Mouse (Mus musculus) ES-E14 (cell line): ENCODE data around the gene Fam172a. TPM values are rescaled to one million over a fixed set of nuclear protein-coding genes. Genes with fewer than 3 reads are reported as not detected.
A peak's percentile ranks its signal among the peaks of the same experiment; 100 is the strongest.

Source experiments
- DNase-seq: peaks from one replicate; pipeline ENCODE4 v3.0.0-alpha.2; 2013; ENCODE audit warnings: low read depth, low spot score
- H3K27ac ChIP-seq: 2 replicates; pipeline ENCODE4 v1.5.1; 2012; ENCODE audit warnings: low read depth, mild to moderate bottlenecking, low read length, moderate library complexity, mixed read lengths; ENCODE audit not compliant: poor library complexity, insufficient read depth, severe bottlenecking
- H3K36me3 ChIP-seq: 2 replicates; pipeline ENCODE4 v1.6.1; 2012; ENCODE audit warnings: mild to moderate bottlenecking, low read length, moderate library complexity, mixed read lengths; ENCODE audit not compliant: control insufficient read depth, poor library complexity, insufficient read depth, severe bottlenecking
- H3K4me1 ChIP-seq, 2 experiments: fragments of 150-350 bp in 1 of 2; sonication (generic) in 1 of 2; 2 replicates each; pipeline ENCODE4 v1.6.1; 2012; ENCODE audit warnings: low read length in 2 of 2, mild to moderate bottlenecking in 1 of 2, mixed read lengths in 1 of 2; ENCODE audit not compliant: control insufficient read depth in 2 of 2, insufficient read depth in 2 of 2, poor library complexity in 1 of 2
- H3K4me3 ChIP-seq, 2 experiments: fragments of 150-350 bp in 1 of 2; sonication (generic) in 1 of 2; 2 replicates each; pipeline ENCODE4 v1.5.1; 2012; ENCODE audit warnings: low read length in 2 of 2, low read depth in 1 of 2, mild to moderate bottlenecking in 1 of 2, mixed read lengths in 1 of 2; ENCODE audit not compliant: insufficient read depth in 1 of 2, poor library complexity in 1 of 2, severe bottlenecking in 1 of 2
- H3K9ac ChIP-seq: 2 replicates; pipeline ENCODE4 v1.6.1; 2012; ENCODE audit warnings: low read depth, mild to moderate bottlenecking, low read length, mixed read lengths; ENCODE audit not compliant: poor library complexity, insufficient read depth, severe bottlenecking
- H3K9me3 ChIP-seq: fragments of 150-350 bp; sonication (generic); 2 replicates; pipeline ENCODE4 v1.6.1; 2012; ENCODE audit warnings: low read depth, mild to moderate bottlenecking, low read length; ENCODE audit not compliant: control insufficient read depth, insufficient read depth
- CHD2 ChIP-seq: IDR thresholded peaks from 2 replicates; pipeline ENCODE4 v1.6.1; 2014; ENCODE audit warnings: mild to moderate bottlenecking, low read depth, low read length, inconsistent platforms
- HCFC1 ChIP-seq: IDR thresholded peaks from 2 replicates; pipeline ENCODE4 v1.6.1; 2012; ENCODE audit warnings: low read length, inconsistent platforms, borderline replicate concordance; ENCODE audit not compliant: insufficient read depth
- MAFK ChIP-seq: IDR thresholded peaks from 2 replicates; pipeline ENCODE4 v1.6.1; 2014; ENCODE audit warnings: mild to moderate bottlenecking, low read depth, low read length, inconsistent platforms; ENCODE audit not compliant: insufficient read depth
- ZC3H11A ChIP-seq: IDR thresholded peaks from 2 replicates; pipeline ENCODE4 v1.6.1; 2012; ENCODE audit warnings: low read depth, mild to moderate bottlenecking, inconsistent platforms, low read length, borderline replicate concordance
- ZNF384 ChIP-seq: IDR thresholded peaks from 2 replicates; pipeline ENCODE4 v1.6.1; 2012; ENCODE audit warnings: low read depth, low read length, inconsistent platforms
- in situ Hi-C, 2 experiments: fragments of 600-800 bp; cut with MboI; formaldehyde crosslinking; loops; one replicate each; pipeline ENCODE4 v1.15.1; 2025; ENCODE audit warnings: low sequenced_read_pairs in 2 of 2, inconsistent platforms in 1 of 2; ENCODE audit not compliant: unreplicated experiment in 2 of 2
- total RNA-seq: library from RNA; depleted of rRNA; stranded (reverse); fragments of 300-350 nt; gene quantifications from 2 replicates; pipeline ENCODE4 v1.2.3, GENCODE M21; 2012

Gene Fam172a
- total RNA-seq, 1 experiment: 8.7 TPM

DNA sequence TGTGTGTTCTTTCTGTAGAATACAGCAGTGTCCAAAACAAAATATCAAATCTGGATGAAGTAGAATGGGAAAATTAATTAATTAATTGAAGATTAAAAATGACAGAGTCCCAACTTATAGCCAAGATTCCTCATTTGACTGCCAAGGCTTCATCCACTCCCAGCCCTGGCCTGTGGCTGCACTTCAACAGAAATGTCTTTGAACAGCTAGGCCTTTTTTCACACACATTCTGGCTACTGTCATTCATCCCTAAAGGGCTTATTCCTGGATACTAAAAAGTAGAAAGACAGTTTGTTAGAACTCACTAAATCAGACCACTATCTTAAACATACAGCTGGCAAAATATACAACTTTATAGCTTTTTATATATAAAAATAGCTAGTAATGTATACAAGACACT, 388.9 kb downstream of the Fam172a start:
- no peak overlapping the region for H3K4me3 ChIP-seq
- no peak overlapping the region for H3K9ac ChIP-seq
- no peaks in the 10 kb centered on the region for H3K9me3 ChIP-seq
- no peak for TF ChIP-seq ZC3H11A
- no peak for TF ChIP-seq HCFC1
- no peaks in the 10 kb centered on the region for H3K36me3 ChIP-seq
- H3K4me1 ChIP-seq: no peaks in the 10 kb centered on the region
- DNase-seq: no peak
- in situ Hi-C loops: no loop called here
- no peak overlapping the region for H3K27ac ChIP-seq

DNA sequence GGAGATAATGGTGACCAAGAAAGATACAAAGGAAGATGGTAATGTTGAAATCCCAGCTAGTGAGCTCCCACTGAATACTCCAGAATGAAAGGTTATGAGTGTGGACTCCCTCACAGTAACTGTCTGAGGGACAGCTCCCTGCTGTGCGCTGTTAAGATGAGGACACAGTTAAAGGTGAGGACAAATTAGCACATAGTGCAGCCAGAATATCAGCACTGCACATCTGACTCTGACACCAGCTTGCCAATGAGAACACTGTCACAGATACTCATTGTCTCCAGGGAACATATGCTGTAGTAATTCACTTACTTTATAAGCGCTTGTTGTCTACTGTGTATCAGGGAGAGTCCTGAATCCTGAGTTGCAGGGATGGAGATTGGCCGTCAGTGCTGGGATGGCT, 390.1 kb downstream of the Fam172a start:
- H3K9me3 ChIP-seq: no peaks in the 10 kb centered on the region
- no peak for TF ChIP-seq HCFC1
- no peak for TF ChIP-seq CHD2
- no peaks in the 10 kb centered on the region for H3K4me1 ChIP-seq
- H3K9ac ChIP-seq: no peak overlapping the region
- no peak overlapping the region for H3K27ac ChIP-seq
- DNase-seq: no peak
- no peak overlapping the region for H3K4me3 ChIP-seq
- H3K36me3 ChIP-seq: no peaks in the 10 kb centered on the region
- in situ Hi-C loops: no loop called here

DNA sequence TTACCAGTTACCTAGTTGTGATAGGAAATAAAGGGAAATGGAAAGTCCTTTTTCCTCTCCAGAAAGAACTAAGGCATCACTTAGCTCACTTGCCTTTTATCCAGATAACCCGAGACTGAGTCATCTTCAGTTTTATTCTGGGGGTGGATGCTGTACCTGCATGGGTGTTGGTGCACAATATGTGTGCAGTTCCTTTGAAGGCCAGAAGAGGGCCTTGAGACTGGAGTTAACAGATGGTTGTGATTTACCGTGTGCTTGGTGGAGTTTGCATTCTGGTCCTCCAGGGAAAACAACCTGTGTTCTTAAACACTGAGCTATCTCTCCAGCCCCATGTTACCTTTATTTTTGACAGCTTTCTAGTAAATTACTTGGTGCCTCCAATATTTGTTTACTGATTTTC, 392.5 kb downstream of the Fam172a start:
- Histone ChIP-seq H3K27ac (no peak overlapping the region), H3K4me3 (no peak overlapping the region), H3K4me1 (no peaks in the 10 kb centered on the region), H3K9me3 (no peaks in the 10 kb centered on the region), H3K36me3 (no peaks in the 10 kb centered on the region), H3K9ac (no peak overlapping the region)
- in situ Hi-C loops: no loop called here
- peak; percentile 25 for DNase-seq
- no peak for TF ChIP-seq ZNF384

DNA sequence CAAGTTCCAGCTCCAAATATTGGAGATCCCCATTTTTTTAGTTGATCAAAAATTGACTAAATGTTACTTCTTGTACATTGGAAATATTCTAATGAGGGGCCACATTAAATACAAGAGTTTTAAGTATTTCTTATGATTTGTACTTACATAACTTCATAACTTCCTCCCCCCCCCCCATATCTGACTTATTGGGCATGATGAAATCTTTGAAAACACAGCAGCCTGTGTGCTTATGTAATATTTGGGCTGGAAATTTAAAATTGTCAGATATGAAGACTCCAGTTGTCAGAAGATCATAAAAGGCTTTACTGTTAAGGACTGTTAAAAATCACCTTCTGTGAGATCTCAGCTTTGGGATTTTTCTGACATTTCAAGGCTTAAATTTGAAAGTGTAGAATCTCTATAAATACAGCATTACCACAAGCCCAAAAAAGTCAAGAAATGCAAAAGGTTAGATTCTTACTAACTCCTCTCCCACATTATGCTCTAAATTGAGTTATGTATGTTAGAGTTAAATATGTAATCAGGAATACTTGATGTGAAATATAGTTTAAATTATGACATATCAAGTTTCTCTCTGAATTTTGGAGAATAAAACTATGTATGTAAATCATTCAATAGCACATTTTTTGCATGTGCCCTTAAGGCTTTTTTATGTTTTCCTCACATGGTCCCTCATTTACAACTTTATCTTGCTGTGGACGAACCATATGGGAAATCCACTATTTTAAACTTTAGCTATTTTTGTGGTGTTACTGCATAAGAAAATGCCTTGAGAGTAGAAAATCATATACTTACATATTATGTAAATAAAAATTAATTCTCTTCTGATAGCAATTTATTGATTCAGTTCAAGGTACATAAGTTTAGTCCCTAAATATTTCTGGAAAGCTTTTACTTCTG, 393.5 kb downstream of the Fam172a start:
- Histone ChIP-seq H3K9me3 (no peaks in the 10 kb centered on the region), H3K27ac (no peak overlapping the region), H3K36me3 (no peaks in the 10 kb centered on the region), H3K4me3 (no peak overlapping the region), H3K4me1 (no peaks in the 10 kb centered on the region), H3K9ac (no peak overlapping the region)
- in situ Hi-C loops: no loop called here
- TF ChIP-seq HCFC1 (no peak), ZNF384 (no peak), MAFK (no peak), ZC3H11A (no peak), CHD2 (no peak)
- DNase-seq: no peak

DNA sequence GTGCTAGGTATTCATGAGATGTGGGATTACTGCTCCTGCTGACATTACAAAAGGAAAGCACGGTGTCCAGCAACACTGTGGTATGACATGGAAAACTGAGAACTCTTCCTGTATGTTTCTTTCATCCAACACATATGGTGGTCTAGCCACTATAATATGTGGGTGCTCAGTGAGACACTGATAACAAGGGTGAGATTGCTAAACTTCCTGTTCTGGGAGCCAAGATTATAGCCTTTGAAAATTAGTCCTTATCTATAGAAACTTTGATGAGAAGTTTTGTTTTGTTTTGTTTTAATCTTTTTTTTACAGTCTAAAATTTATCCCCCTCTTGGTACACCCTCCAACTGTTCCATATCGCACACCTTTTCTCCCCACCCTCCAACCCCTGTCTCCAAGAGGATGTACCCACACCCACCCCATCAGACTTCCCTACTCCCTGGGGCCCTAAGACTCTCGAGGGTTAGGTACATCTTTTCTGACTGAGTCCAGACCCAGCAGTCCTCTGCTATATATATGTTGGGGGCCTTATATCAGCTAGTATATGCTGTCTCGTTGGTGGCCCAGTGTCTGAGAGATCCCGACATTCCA, 397.1 kb downstream of the Fam172a start:
- no peak for DNase-seq
- Histone ChIP-seq H3K9me3 (no peaks in the 10 kb centered on the region), H3K36me3 (no peaks in the 10 kb centered on the region), H3K27ac (no peak overlapping the region), H3K9ac (no peak overlapping the region), H3K4me1 (no peaks in the 10 kb centered on the region), H3K4me3 (no peak overlapping the region)
- in situ Hi-C loops: no loop called here
- TF ChIP-seq ZNF384: no peak
- TF ChIP-seq CHD2: no peak
- TF ChIP-seq HCFC1: no peak
- no peak for TF ChIP-seq ZC3H11A
- TF ChIP-seq MAFK: no peak
